ENCODE assay signal across 20 mouse cellular contexts in genomic region chr11:32166683-32167082, GRCm38 (mm10). TPM values are rescaled to one million over a fixed set of nuclear protein-coding genes. Genes with fewer than 3 reads are reported as not detected.
"Had no signal": no experiment of that assay in that cellular context is flagged by ENCODE, and none has a peak within 500 bp of the region (broad histone marks: within the 10 kb centered on the region; RNA-seq: fewer than 3 reads in every experiment).

No protein-coding gene starts in this region.

- DNase-seq: kidney, adult 18-20 months; kidney, postnatal 25 days; layer of hippocampus, adult 9-11 months; liver, embryonic 13.5 days; lung, adult 2 months; lung, postnatal 14 days; lung, postnatal 4 days; right cerebral cortex, postnatal 14 days; spleen, adult 18-20 months; thymus, adult 18-20 months; thymus, postnatal 36 days had no signal

- H3K9ac ChIP-seq: liver, embryonic 13.5 days; midbrain, embryonic 12.5 days; neural tube, embryonic 13.5 days had no signal

- ATAC-seq: midbrain, embryonic 16.5 days had no signal

- H3K27me3 ChIP-seq: midbrain, embryonic 12.5 days; neural tube, embryonic 13.5 days had no signal

- H3K4me2 ChIP-seq: liver, embryonic 13.5 days; midbrain, embryonic 12.5 days; neural tube, embryonic 13.5 days had no signal

- H3K9me3 ChIP-seq: liver, embryonic 13.5 days; midbrain, embryonic 12.5 days; neural tube, embryonic 13.5 days had no signal

- H3K4me3 ChIP-seq: layer of hippocampus, adult 2 months; liver, embryonic 13.5 days; midbrain, embryonic 12.5 days; myocyte; neural tube, embryonic 13.5 days had no signal

- H3K4me1 ChIP-seq: liver, embryonic 13.5 days had no signal

- H3K27ac ChIP-seq: kidney, postnatal 0 days; layer of hippocampus, adult 2 months; liver, embryonic 13.5 days; midbrain, embryonic 12.5 days; neural tube, embryonic 13.5 days had no signal

- H3K36me3 ChIP-seq: liver, embryonic 13.5 days; midbrain, embryonic 12.5 days; neural tube, embryonic 13.5 days had no signal

RNA-seq across cellular contexts. Expression of gene Il9r, which starts 33.4 kb away (rescaled TPM):
- polyA plus RNA-seq: kidney, embryonic 14.5 days; kidney, postnatal 0 days; limb, embryonic 11.5 days; liver, embryonic 16.5 days; midbrain, embryonic 12.5 days; midbrain, embryonic 16.5 days; neural tube, embryonic 13.5 days had no signal
